Mouse (Mus musculus) B cell, adult 2 months (primary cell): ENCODE measurements at regions not wholly inside any gene's neighbourhood (a gene's known extent, or its start where the extent isn't known, plus 50 kb on each side); places are given as distances from the start of the nearest gene placed in this dataset.

Experiments used
- DNase-seq, 2 experiments: peaks; one replicate each; pipeline ENCODE4 v3.0.0; 2022

- DNase-seq = no peak
Observed at GRCm38 (mm10) chr14:78368881-78369280, 61.0 kb upstream of the Tnfsf11 start.

- DNase-seq = no peak
Observed at GRCm38 (mm10) chr14:78364822-78365221, 57.0 kb upstream of the Tnfsf11 start.

- no peak for DNase-seq
Observed at GRCm38 (mm10) chr14:78363123-78363522, 55.3 kb upstream of the Tnfsf11 start.
